Mouse (Mus musculus) heart, postnatal 0 days (tissue): ENCODE measurements around the gene Cacna2d2. TPM values are rescaled to one million over a fixed set of nuclear protein-coding genes. Genes with fewer than 3 reads are reported as not detected.

ENCODE experiments used
- ATAC-seq: fragments of 200-750 bp; cut with Nextera tagmentation; 2 replicates; pipeline ENCODE4 v1.8.0; 2017; ENCODE audit warnings: low read depth, moderate number of reproducible peaks, moderate library complexity; ENCODE audit not compliant: insufficient read depth
- DNase-seq: peaks from one replicate; pipeline ENCODE4 v3.0.0-alpha.2; 2016; ENCODE audit warnings: low spot score
- H3K27ac ChIP-seq: fragments of 300-500 bp; sonication (generic); 2 replicates; pipeline ENCODE4 v1.5.1; 2014; ENCODE audit warnings: low read depth, mild to moderate bottlenecking
- H3K27me3 ChIP-seq: fragments of 300-500 bp; sonication (generic); 2 replicates; pipeline ENCODE4 v1.6.1; 2014; ENCODE audit warnings: low read length, mixed read lengths; ENCODE audit not compliant: control insufficient read depth, insufficient read depth
- H3K36me3 ChIP-seq: fragments of 300-500 bp; sonication (generic); replicated peaks from 2 replicates; pipeline ENCODE4 v1.6.1; 2014; ENCODE audit warnings: low read length, mixed read lengths; ENCODE audit not compliant: control insufficient read depth, insufficient read depth
- H3K4me1 ChIP-seq: fragments of 300-500 bp; sonication (generic); 2 replicates; pipeline ENCODE4 v1.6.1; 2014; ENCODE audit warnings: antibody characterized with exemption; ENCODE audit not compliant: control insufficient read depth, insufficient read depth
- H3K4me2 ChIP-seq: fragments of 300-500 bp; sonication (generic); 2 replicates; pipeline ENCODE4 v1.6.1; 2014; ENCODE audit warnings: low read depth, mild to moderate bottlenecking, low read length, moderate library complexity
- H3K4me3 ChIP-seq: fragments of 300-500 bp; sonication (generic); 2 replicates; pipeline ENCODE4 v1.5.1; 2014; ENCODE audit warnings: low read depth, low read length
- H3K9ac ChIP-seq: fragments of 300-500 bp; sonication (generic); replicated peaks from 2 replicates; pipeline ENCODE4 v1.6.1; 2014; ENCODE audit warnings: low read depth, low read length, mixed read lengths
- H3K9me3 ChIP-seq: fragments of 300-500 bp; sonication (generic); replicated peaks from 2 replicates; pipeline ENCODE4 v1.6.1; 2016; ENCODE audit warnings: low read length; ENCODE audit not compliant: control insufficient read depth
- CTCF ChIP-seq: IDR thresholded peaks from 2 replicates; pipeline ENCODE4 v1.5.1; 2016; ENCODE audit warnings: antibody characterized with exemption, control low read depth, low read depth
- EP300 ChIP-seq: IDR thresholded peaks from 2 replicates; pipeline ENCODE4 v1.6.1; 2016; ENCODE audit warnings: antibody characterized with exemption, low read depth
- WGBS: fragments of 180-500 bp; shearing (Covaris S2); extraction: QIAGEN DNeasy Blood & Tissue Kit; methylation state at CpG from one replicate; pipeline ENCODE4 v1.1.7; 2014; 5-methylcytosine and 5-hydroxymethylcytosine counted together
- polyA plus RNA-seq: library from polyadenylated mRNA; unstranded; fragments of >200 nt; fragmentation: Nextera tagmentation; extraction: Ambion mirVana; gene quantifications from 2 replicates; pipeline ENCODE4 v1.2.1, GENCODE M21; 2015
- total RNA-seq: library from RNA; depleted of rRNA; stranded (reverse); fragments of >200 nt; gene quantifications from 2 replicates; pipeline ENCODE4 v1.2.3, GENCODE M21; 2014; ENCODE audit warnings: low replicate concordance

Gene Cacna2d2
- total and polyA plus RNA-seq, 2 experiments from 2014 or later = 1.1 to 34.8 TPM

DNA sequence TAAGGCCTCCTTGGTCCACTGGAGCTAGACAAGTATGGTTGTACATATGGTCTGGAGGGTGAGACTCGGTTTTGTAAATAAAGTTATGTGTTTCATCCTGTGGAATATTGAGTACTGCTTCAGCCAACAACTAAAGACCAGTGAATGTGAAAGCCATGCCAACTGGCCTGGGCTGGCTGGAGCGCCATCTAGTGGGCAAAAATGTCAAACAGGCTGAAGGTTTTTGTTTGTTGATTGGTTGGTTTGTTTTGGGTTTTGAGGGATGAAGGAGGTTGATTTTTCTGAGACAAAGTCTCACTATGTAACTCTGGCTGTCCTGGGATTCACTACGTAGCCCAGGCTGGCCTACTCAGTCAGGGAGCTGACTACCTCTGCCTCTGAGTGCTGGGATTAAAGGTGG, 146.2 kb downstream of the Cacna2d2 start:
- WGBS = 11% methylated on average over 3 of the region's 3 CpGs
- TF ChIP-seq EP300 = no peak
- peak; percentile 92 for TF ChIP-seq CTCF
- H3K4me2 ChIP-seq = no peak overlapping the region
- H3K27me3 ChIP-seq = 0 out of 2 replicates have a peak, but pooled peaks cover 10% of the 10 kb centered on the region
- H3K4me3 ChIP-seq = no peak overlapping the region
- DNase-seq = no peak
- peaks cover 28% of the 10 kb centered on the region for H3K4me1 ChIP-seq
- H3K27ac ChIP-seq = no peak overlapping the region
- no peak for ATAC-seq
- no peak overlapping the region for H3K9ac ChIP-seq
- H3K36me3 ChIP-seq = peaks cover 11% of the 10 kb centered on the region; the same call in 1 of the 2 replicates
- H3K9me3 ChIP-seq = no peaks in the 10 kb centered on the region

- peak within 1 kb of the TSS; percentile 9; the same call in 1 of the 2 replicates for H3K27ac ChIP-seq
- H3K4me3 ChIP-seq = no peak within 1 kb of the TSS
- peak within 1 kb of the TSS; percentile 36 for H3K4me2 ChIP-seq
- ATAC-seq (peak; percentile 42), DNase-seq (peak; percentile 88)
- 0 out of 2 replicates have a peak within 1 kb of the TSS, but pooled peaks have one; percentile 13 for H3K9ac ChIP-seq
- H3K4me1 ChIP-seq = peaks cover 35% of the 10 kb centered on the region
- H3K36me3 ChIP-seq = peaks cover 11% of the 10 kb centered on the region; the same call in 1 of the 2 replicates
- TF ChIP-seq EP300 = no peak
- no peak for TF ChIP-seq CTCF
- WGBS = 5% methylated on average over 20 of the region's 20 CpGs
- 0 out of 2 replicates have a peak, but pooled peaks cover 12% of the 10 kb centered on the region for H3K27me3 ChIP-seq
- H3K9me3 ChIP-seq = no peaks in the 10 kb centered on the region
Observed at GRCm38 (mm10) chr9:107547026-107547425, 147.6 kb downstream of the Cacna2d2 start, which contains the start of gene Zmynd10. Gene Zmynd10 (plus strand): TSS chr9:107547298.

DNA sequence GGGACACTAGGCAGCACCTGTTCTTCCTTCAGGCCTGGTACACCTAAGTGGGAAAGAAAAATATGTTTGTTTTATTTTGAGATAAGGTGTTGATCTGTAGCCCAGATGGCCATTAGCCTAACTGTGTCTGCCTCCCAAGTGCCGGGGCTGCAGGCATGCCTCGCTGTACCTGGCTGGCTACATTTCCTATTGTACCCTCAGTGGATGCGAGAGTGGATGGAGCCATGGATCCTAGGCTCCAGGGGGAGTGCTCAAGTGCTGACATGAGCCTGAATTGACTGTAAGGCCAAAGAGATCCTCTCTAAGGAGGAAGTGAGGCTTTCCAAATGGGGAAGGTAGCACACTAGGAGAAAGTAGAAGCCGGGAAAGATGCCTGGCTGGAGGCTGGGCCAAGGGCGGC, 148.5 kb downstream of the Cacna2d2 start:
- Histone ChIP-seq H3K4me2 (no peak overlapping the region), H3K4me1 (peaks cover 28% of the 10 kb centered on the region), H3K36me3 (peaks cover 11% of the 10 kb centered on the region; the same call in 1 of the 2 replicates), H3K4me3 (no peak overlapping the region), H3K27me3 (0 out of 2 replicates have a peak, but pooled peaks cover 12% of the 10 kb centered on the region), H3K9me3 (no peaks in the 10 kb centered on the region), H3K27ac (no peak overlapping the region), H3K9ac (no peak overlapping the region)
- 74% methylated on average over 5 of the region's 5 CpGs for WGBS
- ATAC-seq (no peak), DNase-seq (no peak)
- TF ChIP-seq CTCF (no peak), EP300 (no peak)

DNA sequence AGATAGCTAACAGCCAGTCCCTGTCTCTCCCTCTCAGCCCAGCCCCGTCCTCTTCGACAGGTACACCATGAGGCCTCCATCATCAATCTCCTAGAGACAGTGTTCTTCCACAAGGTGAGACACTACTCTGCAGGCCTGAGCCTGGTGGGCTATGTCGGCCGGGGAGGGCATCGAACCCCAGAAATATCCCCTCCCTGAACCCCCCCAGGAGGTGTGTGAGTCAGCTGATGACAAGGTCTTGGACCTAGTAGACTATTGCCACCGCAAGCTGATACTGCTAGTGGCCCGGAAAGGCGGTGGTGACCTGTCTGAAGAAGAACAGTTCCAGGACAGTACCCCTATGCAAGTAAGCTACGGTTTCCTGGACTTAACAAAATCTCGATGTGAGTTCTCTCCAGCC, 149.4 kb downstream of the Cacna2d2 start:
- ATAC-seq = no peak
- Histone ChIP-seq H3K4me1 (peaks cover 36% of the 10 kb centered on the region), H3K9ac (no peak overlapping the region), H3K27ac (no peak overlapping the region), H3K27me3 (0 out of 2 replicates have a peak, but pooled peaks cover 12% of the 10 kb centered on the region), H3K36me3 (peaks cover 11% of the 10 kb centered on the region; the same call in 1 of the 2 replicates), H3K4me3 (no peak overlapping the region), H3K4me2 (no peak overlapping the region), H3K9me3 (no peaks in the 10 kb centered on the region)
- TF ChIP-seq CTCF (no peak), EP300 (no peak)
- no peak for DNase-seq
- WGBS = 82% methylated on average over 10 of the region's 10 CpGs

- no peak for DNase-seq
- 80% methylated on average over 20 of the region's 20 CpGs for WGBS
- H3K36me3 ChIP-seq = peaks cover 5% of the 10 kb centered on the region; the same call in 1 of the 2 replicates
- H3K4me2 ChIP-seq = no peak overlapping the region
- TF ChIP-seq EP300 = no peak
- no peak for TF ChIP-seq CTCF
- H3K4me1 ChIP-seq = peaks cover 38% of the 10 kb centered on the region
- no peaks in the 10 kb centered on the region for H3K9me3 ChIP-seq
- H3K27ac ChIP-seq = no peak overlapping the region
- H3K4me3 ChIP-seq = no peak overlapping the region
- no peak overlapping the region for H3K9ac ChIP-seq
- no peak for ATAC-seq
- 0 out of 2 replicates have a peak, but pooled peaks cover 12% of the 10 kb centered on the region for H3K27me3 ChIP-seq
Observed at GRCm38 (mm10) chr9:107549297-107550074, 150.1 kb downstream of the Cacna2d2 start.
